14 mouse cellular contexts compared by ENCODE assay signal in genomic region chr17:24007391-24007790, GRCm38 (mm10). TPM values are rescaled to one million over a fixed set of nuclear protein-coding genes. Genes with fewer than 3 reads are reported as not detected.
DNase-seq lines count a peak whose midpoint lies in the region.
"Had no signal": no experiment of that assay in that cellular context is flagged by ENCODE, and none has a peak within 500 bp of the region (broad histone marks: within the 10 kb centered on the region; RNA-seq: fewer than 3 reads in every experiment).

No protein-coding gene starts in this region.

- no peaks in the 10 kb centered on the region for H3K27me3 ChIP-seq in limb, embryonic 10.5 days (ENCODE audit: low read depth, poor library complexity, severe bottlenecking)
- H3K27me3 ChIP-seq: heart, embryonic 15.5 days had no signal

- no peak overlapping the region for H3K27ac ChIP-seq in limb, embryonic 10.5 days
- H3K27ac ChIP-seq: embryonic facial prominence, embryonic 13.5 days; heart, embryonic 15.5 days had no signal

- H3K36me3 ChIP-seq in limb, embryonic 10.5 days: no peaks in the 10 kb centered on the region
- H3K36me3 ChIP-seq: embryonic facial prominence, embryonic 13.5 days; heart, embryonic 15.5 days had no signal

- no peaks in the 10 kb centered on the region for H3K9me3 ChIP-seq in limb, embryonic 10.5 days (replicated peaks)
- H3K9me3 ChIP-seq: embryonic facial prominence, embryonic 13.5 days; heart, embryonic 15.5 days had no signal

- no peak overlapping the region for H3K4me3 ChIP-seq in limb, embryonic 10.5 days
- H3K4me3 ChIP-seq: embryonic facial prominence, embryonic 13.5 days; heart, embryonic 15.5 days had no signal

- DNase-seq in urinary bladder, postnatal 36 days (ENCODE audit: low spot score in 2 of 2): peak; percentile 40 to 60
- no peak for DNase-seq in urinary bladder, adult 2 months (ENCODE audit: low spot score)
- peak; percentile 82 to 84 for DNase-seq in adrenal gland, postnatal 36 days
- peak; percentile 55 for DNase-seq in lung, postnatal 25 days (ENCODE audit: low spot score)
- no peak for DNase-seq in limb, embryonic 10.5 days (ENCODE audit: low spot score)
- DNase-seq in frontal cortex, adult 2 months (ENCODE audit: extremely low spot score in 1 of 2, low spot score in 1 of 2): no peak
- DNase-seq in thymus, postnatal 25 days: no peak
- DNase-seq in left cerebral cortex, adult 8-10 months (ENCODE audit: low spot score in 2 of 2): no peak
- DNase-seq: kidney, adult 18-20 months; right cerebral cortex, adult 18-20 months; thymus, postnatal 14 days had no signal

- 80% methylated on average over 1 of the region's 1 CpGs for WGBS in limb, embryonic 10.5 days

- H3K4me1 ChIP-seq in limb, embryonic 10.5 days: no peaks in the 10 kb centered on the region
- H3K4me1 ChIP-seq: embryonic facial prominence, embryonic 13.5 days; heart, embryonic 15.5 days had no signal

RNA-seq across cellular contexts. Expression of gene Prss22, which starts 9.5 kb away (rescaled TPM):
- polyA plus RNA-seq in urinary bladder, adult 2 months (2012; rRNA removed): 17.2 and 19.3 TPM in 2 replicates
- not detected for total RNA-seq in adrenal gland, postnatal 36 days (2021)
- polyA plus RNA-seq in limb, embryonic 10.5 days (2016; fragmentation: Nextera tagmentation; extraction: Ambion mirVana): 1.3 and 1.7 TPM in 2 replicates
- polyA plus RNA-seq in frontal cortex, adult 2 months (2012; rRNA removed): 1.4 and 1.8 TPM in 2 replicates
- total RNA-seq in left cerebral cortex, adult 8-10 months (2022): 1 to 10 TPM in 3 of 4 experiments, under 1 TPM in 1; 0.94 to 1.7 (median 1.1) TPM
- polyA plus RNA-seq: liver, embryonic 16.5 days had no signal

RNA-seq across cellular contexts. Expression of gene Prss30, which starts 27.0 kb away (rescaled TPM):
- 0.25 and 0.87 TPM in 2 replicates for polyA plus RNA-seq in urinary bladder, adult 2 months (2012; rRNA removed)
- total RNA-seq in adrenal gland, postnatal 36 days (2021): under 1 TPM; 0.23 to 0.33 TPM
- not detected in 2 replicates for polyA plus RNA-seq in limb, embryonic 10.5 days (2016; fragmentation: Nextera tagmentation; extraction: Ambion mirVana)
- polyA plus RNA-seq in frontal cortex, adult 2 months (2012; rRNA removed): 1.0 and 4.4 TPM in 2 replicates
- under 1 TPM; 0.25 to 0.96 (median 0.68) TPM for total RNA-seq in left cerebral cortex, adult 8-10 months (2022)
- polyA plus RNA-seq: embryonic facial prominence, embryonic 13.5 days; heart, embryonic 15.5 days had no signal

RNA-seq across cellular contexts. Expression of gene Prss27, which starts 30.6 kb away (rescaled TPM):
- polyA plus RNA-seq in urinary bladder, adult 2 months (2012; rRNA removed): 13.2 and 21.8 TPM in 2 replicates
- total RNA-seq in adrenal gland, postnatal 36 days (2021): under 1 TPM; 0.40 to 0.43 TPM
- polyA plus RNA-seq in limb, embryonic 10.5 days (2016; fragmentation: Nextera tagmentation; extraction: Ambion mirVana): 0.20 TPM in 1 of 2 replicates, not detected in the other
- not detected in 2 replicates for polyA plus RNA-seq in frontal cortex, adult 2 months (2012; rRNA removed)
- total RNA-seq in left cerebral cortex, adult 8-10 months (2022): not detected
- polyA plus RNA-seq: heart, embryonic 15.5 days; liver, embryonic 16.5 days had no signal

RNA-seq across cellular contexts. Expression of gene Sbpl, which starts 52.3 kb away (rescaled TPM):
- polyA plus RNA-seq in urinary bladder, adult 2 months (2012; rRNA removed): not detected in 2 replicates
- total RNA-seq in adrenal gland, postnatal 36 days (2021): not detected
- polyA plus RNA-seq in limb, embryonic 10.5 days (2016; fragmentation: Nextera tagmentation; extraction: Ambion mirVana): not detected in 2 replicates
- polyA plus RNA-seq in frontal cortex, adult 2 months (2012; rRNA removed): not detected in 2 replicates
- total RNA-seq in left cerebral cortex, adult 8-10 months (2022): not detected
- polyA plus RNA-seq: embryonic facial prominence, embryonic 13.5 days; heart, embryonic 15.5 days; liver, embryonic 16.5 days had no signal

Comparison
In these comparisons a context has a peak if more than half of its experiments do, and no peak if none do; other contexts are left out.
1. DNase-seq: peak in urinary bladder, postnatal 36 days (2 of 2), adrenal gland, postnatal 36 days (2 of 2) and lung, postnatal 25 days (single experiment); none in urinary bladder, adult 2 months (single experiment), limb, embryonic 10.5 days (single experiment), frontal cortex, adult 2 months (0 of 2), thymus, postnatal 25 days (single experiment) and left cerebral cortex, adult 8-10 months (0 of 2).
2. RNA of gene Prss27, which starts 30.6 kb away (polyA plus RNA-seq): 13.2 to 21.8 TPM in urinary bladder, adult 2 months; 0.20 TPM in limb, embryonic 10.5 days and not detected in frontal cortex, adult 2 months; every median in the first group is over 10 times any median in the second.